Mouse (Mus musculus): ENCODE data around the gene Btrc. TPM values are rescaled to one million over a fixed set of nuclear protein-coding genes. Genes with fewer than 3 reads are reported as not detected.
A peak's percentile ranks its signal among the peaks of the same experiment; 100 is the strongest.

Btrc gene
- total RNA-seq, 2 experiments from 2014 or later: 105 to 107 TPM

DNA sequence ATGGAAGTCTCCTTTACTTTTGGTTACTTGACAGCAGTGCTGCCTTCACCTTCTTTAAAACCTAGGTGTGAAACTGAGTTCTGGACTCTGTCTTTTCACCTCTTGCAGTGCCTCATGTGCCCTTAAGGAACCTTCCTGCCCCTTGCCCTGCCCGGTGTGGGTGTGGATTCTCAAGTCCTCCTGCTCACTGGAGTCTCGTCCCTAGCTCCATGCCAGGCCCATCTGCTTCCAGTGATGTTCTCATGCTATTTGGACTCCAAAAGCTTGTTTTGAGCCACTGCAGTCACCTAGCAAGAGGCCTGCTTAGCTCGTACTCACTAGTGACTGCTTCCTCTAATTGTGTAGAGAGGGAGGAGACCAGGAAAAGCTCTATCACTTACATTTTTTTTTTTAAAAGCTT is 50.4 kb downstream of the Btrc start:
- intact Hi-C loops (cut with DNase I): no loop called here
- no peak for DNase-seq (ENCODE audit: low spot score in 2 of 2)

DNA sequence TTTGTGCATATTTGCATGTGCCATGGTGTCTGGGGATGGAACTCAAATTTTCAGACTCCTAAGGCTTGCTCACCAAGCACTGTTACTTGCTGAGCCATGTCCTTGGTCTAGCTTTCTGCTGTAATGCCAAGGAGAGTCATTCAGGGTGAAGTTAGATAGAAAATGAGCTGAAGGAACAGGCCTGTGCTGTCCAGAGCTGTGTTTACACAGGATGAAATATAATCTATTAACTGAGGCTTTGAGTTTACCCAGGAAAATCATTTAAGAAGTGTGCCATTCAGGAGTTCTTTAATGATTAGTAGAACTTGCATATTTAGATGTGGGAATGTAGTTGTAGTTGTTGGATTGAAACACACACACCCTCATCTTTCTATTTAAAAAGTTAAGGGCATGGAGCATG is 54.1 kb downstream of the Btrc start:
- intact Hi-C loops (cut with DNase I): no loop called here

GRCm38 (mm10) chr19:45422276-45422675 is 58.7 kb downstream of the Btrc start:
- no peak for DNase-seq (ENCODE audit: low spot score in 2 of 2)
- intact Hi-C loops (cut with DNase I): no loop called here

More for the DNA sequence above, 54.1 kb downstream of the Btrc start:
- no peak for DNase-seq (ENCODE audit: low spot score in 2 of 2)

DNA sequence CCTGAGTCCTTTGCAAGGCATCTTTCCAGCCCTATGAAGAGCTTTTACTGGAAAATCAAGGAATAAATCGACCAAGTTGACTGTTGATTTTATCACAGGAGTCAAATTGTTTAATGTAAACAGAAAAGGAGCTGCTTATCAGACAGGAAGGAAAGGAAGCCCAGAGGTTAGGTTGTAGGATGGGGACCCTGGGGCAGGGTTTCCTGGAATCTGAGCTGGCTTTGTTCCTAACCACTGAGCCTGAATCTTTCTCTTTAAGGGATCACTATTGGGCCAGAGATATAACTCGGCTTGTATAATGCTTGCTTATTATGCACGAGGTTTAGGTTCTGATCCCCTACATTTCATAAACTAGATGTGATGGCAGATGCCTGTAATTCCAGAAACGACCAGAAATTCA is 64.6 kb downstream of the Btrc start:
- intact Hi-C loops (cut with DNase I): no loop called here
- DNase-seq (ENCODE audit: low spot score in 2 of 2): no peak

DNA sequence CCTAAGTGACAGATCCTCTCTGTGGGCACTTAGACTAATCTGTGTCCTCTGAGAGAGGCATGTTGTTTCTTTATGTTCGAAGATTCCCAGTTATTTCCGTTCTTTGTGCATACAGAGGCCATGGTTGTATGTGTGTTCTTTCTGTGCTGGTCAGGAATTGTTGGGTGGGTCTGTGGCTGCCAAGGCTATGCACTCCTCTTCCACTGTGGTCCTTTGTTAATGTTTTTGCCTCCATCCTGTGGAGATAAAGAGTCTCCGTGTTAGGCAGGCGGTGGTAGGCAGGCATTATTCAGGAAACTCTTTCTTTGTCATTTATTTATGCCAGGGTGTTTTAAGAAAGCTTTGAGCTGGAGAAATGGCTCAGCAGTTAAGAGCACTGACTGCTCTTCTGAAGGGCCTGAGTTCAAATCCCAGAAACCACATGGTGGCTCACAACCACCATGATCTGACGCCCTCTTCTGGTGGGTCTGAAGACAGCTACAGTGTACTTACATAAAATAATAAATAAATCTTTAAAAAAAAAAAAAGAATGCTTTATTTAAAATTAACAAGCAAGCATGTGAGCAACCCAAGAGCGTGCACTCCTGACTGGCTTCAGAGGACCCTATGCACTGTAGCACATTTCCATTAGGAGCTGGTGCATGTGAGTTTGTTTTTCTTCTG is 67.6 kb downstream of the Btrc start:
- intact Hi-C loops (cut with DNase I): loop anchor here (5.0 kb wide), 1 partner anchor 129 kb away; no protein-coding TSS in a partner anchor
- no peak for DNase-seq (ENCODE audit: low spot score in 2 of 2)

DNA sequence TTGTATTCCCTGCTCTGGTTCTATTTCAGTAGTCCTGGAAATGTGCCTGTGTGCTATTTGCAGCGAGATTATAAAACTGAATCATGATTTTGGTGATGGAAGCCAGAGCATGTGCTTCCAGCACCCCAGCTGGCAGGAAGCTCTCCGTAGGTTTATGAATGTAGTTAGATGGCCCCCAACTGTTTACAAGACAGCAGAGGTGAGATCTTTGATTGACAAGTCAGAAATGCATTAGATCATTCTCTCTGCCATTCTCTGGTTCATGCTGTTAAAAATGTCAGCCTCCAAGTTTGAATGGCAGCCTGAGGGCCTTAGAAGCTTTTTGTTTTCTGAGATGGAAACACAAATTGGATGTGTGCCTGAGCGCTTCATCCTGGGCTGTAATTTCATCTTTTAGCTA is 68.8 kb downstream of the Btrc start:
- DNase-seq (ENCODE audit: low spot score in 2 of 2): peak; percentile 63 to 93
- intact Hi-C loops (cut with DNase I): loop anchor here (5.0 kb wide), 1 partner anchor 130 kb away; no protein-coding TSS in a partner anchor

DNA sequence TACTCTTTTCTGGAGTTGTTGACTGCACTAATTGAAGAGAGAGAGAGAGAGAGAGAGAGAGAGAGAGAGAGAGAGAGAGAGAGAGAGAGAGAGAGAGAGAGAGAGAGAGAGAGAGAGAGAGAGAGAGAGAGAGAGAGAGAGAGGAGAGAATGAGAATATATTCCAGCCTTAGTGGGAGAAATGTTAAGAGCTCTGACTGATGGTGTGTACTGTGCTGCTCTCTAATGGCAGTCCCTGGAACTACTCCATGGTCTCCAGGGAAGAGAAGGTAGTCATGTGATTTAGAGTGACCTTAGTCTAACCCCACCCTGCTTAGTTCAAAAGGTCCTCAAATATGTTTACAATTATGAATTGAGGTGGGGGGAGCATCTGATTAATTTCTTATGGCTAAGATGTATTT is 72.5 kb downstream of the Btrc start:
- DNase-seq (ENCODE audit: low spot score in 2 of 2): peak; percentile 69 to 84
- intact Hi-C loops (cut with DNase I): loop anchor here (2.0 to 5.0 kb wide), 2 partner anchors 154 to 215 kb away; no protein-coding TSS in a partner anchor

GRCm38 (mm10) chr19:45437175-45437574 is 73.6 kb downstream of the Btrc start:
- intact Hi-C loops (cut with DNase I): loop anchor here (2.0 to 5.0 kb wide), 2 partner anchors 155 to 216 kb away; no protein-coding TSS in a partner anchor
- DNase-seq (ENCODE audit: low spot score in 2 of 2): no peak

GRCm38 (mm10) chr19:45438191-45438590 is 74.7 kb downstream of the Btrc start:
- intact Hi-C loops (cut with DNase I): loop anchor here (5.0 kb wide), 1 partner anchor 156 kb away; no protein-coding TSS in a partner anchor
- DNase-seq (ENCODE audit: low spot score in 2 of 2): no peak

DNA sequence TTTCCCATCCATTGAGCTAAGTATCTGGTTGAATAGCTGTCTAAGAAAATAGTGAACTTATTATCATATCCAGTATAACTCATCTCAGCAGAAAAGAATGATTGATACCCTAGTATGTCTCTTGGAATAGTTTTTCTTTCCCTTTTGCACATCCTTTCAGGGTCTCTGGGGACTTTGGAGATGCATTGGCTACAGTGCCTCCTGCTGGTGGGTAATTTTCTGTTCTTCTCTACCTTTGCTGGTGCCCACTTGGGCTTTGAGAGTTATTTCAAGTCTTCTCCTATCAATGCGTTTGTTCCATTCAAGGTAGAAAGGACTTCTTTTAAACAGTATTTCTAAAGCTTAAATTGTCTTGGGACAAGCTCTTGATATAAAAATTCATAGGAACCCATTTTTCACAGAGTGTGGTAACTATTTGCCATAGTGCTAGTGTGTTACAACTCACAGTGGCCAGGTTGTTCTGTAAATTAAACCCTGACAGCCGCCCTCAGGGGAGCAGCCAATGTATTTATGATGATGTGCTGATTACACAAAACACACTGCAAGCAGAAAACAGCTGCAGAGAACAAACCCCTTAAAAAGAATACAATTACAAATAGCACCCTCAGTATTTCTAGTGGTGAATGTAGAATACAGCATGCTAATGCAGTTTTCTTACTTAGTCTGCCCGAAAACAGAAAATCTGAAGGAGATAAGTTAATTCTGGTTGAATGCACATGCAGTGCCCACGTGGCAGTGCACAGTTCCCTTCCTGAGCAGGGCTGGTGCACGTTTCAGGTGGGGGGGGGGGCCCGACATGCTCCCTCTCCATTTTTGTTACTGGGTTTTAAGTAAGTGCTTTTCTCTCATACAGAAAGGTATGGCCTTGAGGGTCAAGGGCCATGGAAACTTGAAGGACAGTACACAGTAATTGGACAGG is 75.7 kb downstream of the Btrc start:
- intact Hi-C loops (cut with DNase I): loop anchor here (5.0 kb wide), 1 partner anchor 157 kb away; no protein-coding TSS in a partner anchor
- DNase-seq (ENCODE audit: low spot score in 2 of 2): no peak

GRCm38 (mm10) chr19:45440554-45441175 is 77.1 kb downstream of the Btrc start:
- intact Hi-C loops (cut with DNase I): loop anchor here (2.0 kb wide), 1 partner anchor 98 kb away; no protein-coding TSS in a partner anchor
- no peak for DNase-seq (ENCODE audit: low spot score in 2 of 2)

- no peak for DNase-seq (ENCODE audit: low spot score in 2 of 2)
- intact Hi-C loops (cut with DNase I): loop anchor here (2.0 kb wide), 1 partner anchor 97 kb away; no protein-coding TSS in a partner anchor
Observed at GRCm38 (mm10) chr19:45441717-45442116, 78.2 kb downstream of the Btrc start.

GRCm38 (mm10) chr19:45445253-45445933 is 81.9 kb downstream of the Btrc start:
- intact Hi-C loops (cut with DNase I): no loop called here
- DNase-seq (ENCODE audit: low spot score in 2 of 2): no peak

DNA sequence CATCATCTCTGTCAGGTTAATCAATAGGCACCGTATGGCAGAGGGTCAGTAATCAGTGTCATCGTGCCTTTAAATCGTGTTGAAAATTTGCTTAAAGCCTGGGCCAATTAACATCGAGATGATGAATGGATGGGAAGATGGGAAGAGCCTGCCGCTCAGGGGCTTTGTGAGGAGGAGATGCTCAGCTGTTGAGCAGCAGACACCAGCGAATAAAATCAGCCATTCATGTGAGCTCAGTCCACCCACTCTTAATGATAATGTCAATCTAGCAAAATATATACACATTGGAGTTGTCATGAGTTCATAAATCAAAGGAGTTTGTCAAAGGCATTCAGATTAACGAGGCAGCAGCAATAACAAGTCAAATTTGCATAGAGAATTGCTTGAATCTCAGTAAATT is 83.1 kb downstream of the Btrc start:
- DNase-seq (ENCODE audit: low spot score in 2 of 2): no peak
- intact Hi-C loops (cut with DNase I): no loop called here

- intact Hi-C loops (cut with DNase I): no loop called here
- no peak for DNase-seq (ENCODE audit: low spot score in 2 of 2)
Observed at GRCm38 (mm10) chr19:45447222-45447621, 83.7 kb downstream of the Btrc start.

- DNase-seq (ENCODE audit: low spot score in 2 of 2): no peak
- intact Hi-C loops (cut with DNase I): no loop called here
Observed at GRCm38 (mm10) chr19:45447886-45448285, 84.4 kb downstream of the Btrc start.

- no peak for DNase-seq (ENCODE audit: low spot score in 2 of 2)
- intact Hi-C loops (cut with DNase I): no loop called here
Observed at GRCm38 (mm10) chr19:45454391-45454790, 90.9 kb downstream of the Btrc start.

- intact Hi-C loops (cut with DNase I): no loop called here
- no peak for DNase-seq (ENCODE audit: low spot score in 2 of 2)
Observed at GRCm38 (mm10) chr19:45456896-45457295, 93.4 kb downstream of the Btrc start.

GRCm38 (mm10) chr19:45458702-45459101 is 95.2 kb downstream of the Btrc start:
- intact Hi-C loops (cut with DNase I): no loop called here
- no peak for DNase-seq (ENCODE audit: low spot score in 2 of 2)

All from left cerebral cortex, postnatal 25 days (tissue).